Comparison of ENCODE assay signal across 10 mouse cellular contexts in genomic region chr1:154622666-154623653, GRCm38 (mm10).
DNase-seq lines count a peak whose midpoint lies in the region; ATAC-seq lines count a peak whose summit lies in the region.
"Had no signal": no experiment of that assay in that cellular context is flagged by ENCODE, and none has a peak within 500 bp of the region (broad histone marks: within the 10 kb centered on the region; RNA-seq: fewer than 3 reads in every experiment).

No protein-coding gene starts in this region.

- DNase-seq in layer of hippocampus, adult 18-20 months (ENCODE audit: low spot score in 2 of 2), result peak; percentile 23 to 60
- no peak for DNase-seq in layer of hippocampus, adult 9-10 months (ENCODE audit: low spot score)
- peak; percentile 68 for DNase-seq in cerebellum, adult 11 months
- peak; percentile 85 for DNase-seq in cerebellum, adult 9-10 months
- peak; percentile 36 to 60 for DNase-seq in layer of hippocampus, postnatal 10 days (ENCODE audit: low spot score in 2 of 2)
- DNase-seq: heart, adult 18-20 months; kidney, adult 9 months; spleen, adult 18-20 months had no signal

- no peak for ATAC-seq in activated CD4-positive, CD25-positive, alpha-beta regulatory T cell, adult 4 months
- no peak for ATAC-seq in erythroid progenitor cell, adult 5-6 weeks (replicated peaks; ENCODE audit: low FRiP score, poor library complexity, severe bottlenecking)
